Mouse (Mus musculus) heart, postnatal 25 days (tissue): ENCODE data around the gene 3110021N24Rik. TPM values are rescaled to one million over a fixed set of nuclear protein-coding genes. Genes with fewer than 3 reads are reported as not detected.
"Not testable (repeated sequence)": the region's sequence is repeated elsewhere in the genome, so short reads cannot be mapped to it uniquely, and the experiment has no call there.

ENCODE experiments used
- DNase-seq: peaks from one replicate; pipeline ENCODE4 v3.0.0; 2022; ENCODE audit warnings: low spot score
- intact Hi-C: fragments of 180-260 bp; cut with DNase I; formaldehyde crosslinking; loops from one replicate; pipeline ENCODE4 v1.15.1; 2025
- total RNA-seq, 2 experiments: library from RNA; stranded (reverse); gene quantifications; 2 replicates each; pipeline ENCODE4 v1.2.3; 2021

3110021N24Rik gene
- total RNA-seq = under 1 TPM; 0.20 to 0.49 TPM

DNA sequence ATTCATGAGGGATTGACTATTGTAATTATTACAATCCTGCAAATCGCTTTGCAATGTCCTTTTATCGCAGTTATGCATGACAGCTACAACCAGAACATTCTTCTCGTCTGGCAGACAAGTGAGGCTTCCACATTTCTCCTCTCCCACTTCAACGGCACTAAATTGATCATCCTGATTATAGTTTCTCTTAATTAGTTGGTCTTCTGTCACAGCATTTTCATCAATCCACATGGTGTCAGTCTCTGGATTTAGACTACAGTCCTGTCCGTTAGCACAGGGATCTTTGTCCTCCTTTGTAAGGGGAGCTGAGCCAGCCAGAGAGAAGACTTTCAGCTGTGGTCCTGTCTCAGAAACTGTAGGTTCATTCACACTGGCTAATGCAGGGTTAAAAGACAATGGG lies at the start of gene 3110021N24Rik:
Gene 3110021N24Rik, plus strand, starts transcription at position 301 of the 400 bp plus-strand sequence.
- no peak for DNase-seq
- intact Hi-C loops = no loop called here

GRCm38 (mm10) chr4:108686156-108686555 lies 33.3 kb upstream of the 3110021N24Rik start:
- intact Hi-C loops = no loop called here
- DNase-seq = no peak

GRCm38 (mm10) chr4:108687098-108687497 lies 32.4 kb upstream of the 3110021N24Rik start:
- intact Hi-C loops, DNase-seq: not testable (repeated sequence)

DNA sequence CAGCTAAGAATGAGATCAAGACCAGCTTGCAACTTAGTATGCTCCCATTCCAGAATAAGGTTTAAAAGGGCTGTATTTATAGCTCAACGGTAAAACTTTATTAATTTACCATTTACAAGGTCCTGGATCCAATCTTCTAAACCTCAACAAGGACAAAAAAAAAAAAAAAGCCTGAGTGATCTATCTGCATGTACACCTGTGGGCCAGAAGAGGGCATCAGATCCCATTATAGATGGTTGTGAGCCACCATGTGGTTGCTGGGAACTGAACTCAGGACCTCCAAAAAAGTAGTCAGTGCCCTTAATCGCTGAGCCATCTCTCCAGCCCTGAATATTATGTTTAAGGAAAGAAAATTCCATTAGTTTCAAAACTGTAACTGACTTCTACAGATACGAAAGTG lies 29.0 kb upstream of the 3110021N24Rik start:
- no peak for DNase-seq
- intact Hi-C loops = loop anchor here (10.0 kb wide), 1 partner anchor 284 kb away; no protein-coding TSS in a partner anchor

DNA sequence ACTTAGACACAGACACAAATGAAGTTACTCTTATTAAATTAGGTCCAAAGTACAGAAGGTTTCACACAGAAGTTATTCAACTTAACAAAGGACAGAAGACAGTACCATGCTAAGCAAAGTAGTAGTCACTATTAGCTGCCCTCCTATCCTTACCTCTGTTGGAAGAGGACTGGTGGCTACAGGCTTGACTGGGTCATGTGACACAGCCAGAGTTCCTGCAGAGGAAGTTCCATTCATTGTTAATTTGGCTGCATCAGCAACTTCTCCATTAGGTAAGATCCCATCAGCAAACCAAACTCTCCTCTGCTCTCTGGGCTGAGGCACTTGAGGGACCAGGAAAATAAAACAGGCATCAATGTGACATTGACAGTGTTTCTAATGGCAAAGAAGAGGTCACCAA lies 28.0 kb upstream of the 3110021N24Rik start:
- no peak for DNase-seq
- intact Hi-C loops = loop anchor here (10.0 kb wide), 1 partner anchor 283 kb away; no protein-coding TSS in a partner anchor

DNA sequence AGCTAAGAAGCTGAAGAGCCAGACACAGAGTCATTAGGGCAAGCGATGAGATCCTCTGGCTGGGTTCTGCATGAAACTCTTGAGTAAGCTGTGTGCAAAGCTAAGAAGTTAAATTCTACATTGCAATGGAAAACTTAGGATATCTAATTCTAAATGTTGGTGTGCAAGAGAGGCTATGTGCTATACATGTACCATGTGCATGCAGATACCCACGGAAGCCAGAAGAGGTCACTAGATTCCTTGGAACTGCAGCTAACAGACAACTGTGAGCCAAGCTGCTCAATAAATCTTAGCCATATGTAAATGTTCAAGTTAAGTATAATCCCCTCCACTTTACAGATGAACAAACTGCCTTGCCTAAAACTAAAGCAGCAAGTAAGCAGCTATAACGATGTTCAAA lies 22.5 kb upstream of the 3110021N24Rik start:
- intact Hi-C loops = loop anchor here (5.0 to 10.0 kb wide), 3 partner anchors 85 to 278 kb away; partner anchors contain the start of gene Zfyve9
- no peak for DNase-seq

DNA sequence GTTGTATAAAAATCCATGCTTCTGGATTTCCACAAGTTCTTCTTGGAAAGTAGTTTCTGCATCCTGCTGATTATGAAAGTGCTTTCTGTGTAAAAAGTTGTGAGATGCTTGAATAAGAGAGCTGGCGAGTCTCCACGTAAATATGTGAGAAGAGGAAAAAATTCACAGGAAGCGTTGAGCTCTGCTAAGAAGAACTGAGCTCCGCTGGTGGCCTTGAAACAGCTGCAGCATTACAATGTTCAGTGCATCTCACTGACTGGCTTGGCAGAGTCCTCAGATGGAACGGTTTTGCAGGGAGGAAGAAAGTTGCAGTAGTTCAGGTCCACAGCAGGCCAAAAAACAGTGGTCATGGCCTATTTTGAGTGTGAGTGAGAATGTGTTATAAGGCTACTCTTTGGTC lies 11.2 kb upstream of the 3110021N24Rik start:
- DNase-seq = no peak
- intact Hi-C loops = no loop called here

DNA sequence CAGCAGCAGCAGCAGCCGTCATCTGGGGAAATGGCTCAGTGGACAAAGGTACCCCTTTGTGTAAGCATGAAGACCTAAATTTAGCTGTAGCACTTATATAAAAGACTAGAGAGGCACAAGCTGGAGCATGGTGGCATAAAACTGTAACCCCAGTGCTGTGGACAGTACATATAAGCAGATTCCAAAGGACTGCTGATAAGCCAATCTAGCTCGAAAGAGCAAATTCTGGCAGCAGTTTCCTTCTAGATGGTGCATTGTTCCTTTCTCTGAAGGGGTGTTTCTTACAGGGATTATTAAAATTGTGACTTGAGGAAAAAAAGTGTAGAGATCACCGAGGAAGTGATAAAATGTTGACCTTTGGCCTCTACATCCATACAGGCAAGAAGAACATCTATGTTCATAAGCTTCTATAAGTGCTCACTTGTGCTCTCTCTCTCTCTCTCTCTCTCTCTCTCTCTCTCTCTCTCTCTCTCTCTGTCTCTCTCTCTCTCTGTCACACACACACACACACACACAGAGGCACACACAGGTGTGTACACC lies 1.9 kb downstream of the 3110021N24Rik start:
- intact Hi-C loops = no loop called here
- no peak for DNase-seq

GRCm38 (mm10) chr4:108724102-108724501 lies 4.7 kb downstream of the 3110021N24Rik start:
- no peak for DNase-seq
- intact Hi-C loops = no loop called here

DNA sequence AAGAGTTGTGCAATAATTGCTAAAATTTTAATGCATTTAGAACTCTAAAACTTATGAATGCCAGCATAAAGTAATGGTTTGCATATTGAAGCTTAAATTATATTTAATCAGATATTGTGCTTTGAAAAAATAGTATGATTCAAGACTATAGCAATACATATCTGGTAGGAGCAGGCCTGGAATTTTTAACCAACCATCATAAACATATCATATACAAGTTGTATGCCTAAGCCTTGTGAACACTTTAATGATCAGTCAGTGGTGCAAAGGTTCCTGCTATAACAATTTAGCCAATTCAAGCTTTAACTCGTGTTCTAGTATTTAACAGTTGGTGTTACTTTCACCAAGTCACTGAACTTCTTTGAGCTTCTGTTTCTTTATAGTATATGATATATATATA lies 11.0 kb downstream of the 3110021N24Rik start:
- DNase-seq = no peak
- intact Hi-C loops = no loop called here

DNA sequence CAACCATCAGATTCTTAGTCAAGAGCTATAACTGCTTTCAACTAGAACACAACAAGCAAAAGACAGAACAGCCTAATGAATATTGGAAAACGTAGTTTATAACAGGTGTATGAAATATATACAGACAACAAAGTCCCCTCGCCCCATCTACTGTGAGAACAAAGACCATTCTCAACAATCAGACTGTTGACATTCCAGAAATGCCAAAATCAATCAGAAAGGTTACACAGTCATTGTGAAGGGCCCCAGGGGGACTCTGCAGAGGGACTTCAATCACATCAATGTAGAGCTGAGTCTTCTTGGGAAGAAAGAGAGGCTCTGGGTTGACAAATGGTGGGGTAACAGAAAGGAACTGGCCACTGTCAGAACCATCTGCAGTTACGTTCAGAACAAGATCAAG lies 12.1 kb downstream of the 3110021N24Rik start:
- no peak for DNase-seq
- intact Hi-C loops = no loop called here

GRCm38 (mm10) chr4:108746160-108746873 lies 26.9 kb downstream of the 3110021N24Rik start:
- intact Hi-C loops = no loop called here
- no peak for DNase-seq

DNA sequence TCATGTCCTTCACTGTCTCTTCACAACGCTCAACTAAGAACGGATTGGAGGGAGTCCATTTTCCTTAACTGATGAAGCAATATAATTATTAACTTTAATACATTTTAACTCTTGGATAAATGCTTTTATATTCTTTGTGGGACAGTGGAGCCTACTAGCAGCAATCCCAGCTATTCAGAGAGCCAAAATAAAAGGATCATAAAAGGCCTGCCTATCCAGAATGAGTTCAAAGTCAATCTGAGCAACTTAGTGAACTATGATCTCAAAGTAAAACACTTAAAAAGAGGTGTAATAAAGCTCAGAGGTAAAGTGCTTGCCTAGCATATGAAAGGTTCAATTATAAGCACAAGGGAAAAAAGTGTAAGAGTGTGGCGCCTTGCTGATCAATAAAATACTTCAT lies 40.1 kb downstream of the 3110021N24Rik start:
- intact Hi-C loops = no loop called here
- DNase-seq = no peak

DNA sequence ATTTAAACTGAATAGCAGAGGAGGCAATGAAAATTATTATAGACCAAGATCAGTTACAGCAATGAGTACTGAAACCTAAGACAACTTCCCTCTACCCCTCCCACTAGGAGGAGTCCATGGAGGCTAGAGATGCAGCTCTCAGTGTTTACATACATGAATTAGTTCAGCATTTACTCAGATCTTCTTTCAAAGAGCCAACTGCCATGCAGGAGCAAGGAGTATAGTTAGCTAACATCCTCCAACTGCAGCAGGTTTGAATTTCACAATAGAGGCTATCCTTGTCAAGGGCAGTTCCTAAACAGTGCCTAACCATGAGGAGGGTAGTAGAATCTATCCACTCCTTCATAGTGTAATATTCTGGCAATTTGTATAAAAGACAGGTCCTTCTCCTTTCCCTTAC lies 49.1 kb downstream of the 3110021N24Rik start:
- no peak for DNase-seq
- intact Hi-C loops = no loop called here

- intact Hi-C loops = loop anchor here (5.0 kb wide), 1 partner anchor 82 kb away; no protein-coding TSS in a partner anchor
- DNase-seq = no peak
Observed at GRCm38 (mm10) chr4:108779763-108780056, 60.3 kb downstream of the 3110021N24Rik start.

DNA sequence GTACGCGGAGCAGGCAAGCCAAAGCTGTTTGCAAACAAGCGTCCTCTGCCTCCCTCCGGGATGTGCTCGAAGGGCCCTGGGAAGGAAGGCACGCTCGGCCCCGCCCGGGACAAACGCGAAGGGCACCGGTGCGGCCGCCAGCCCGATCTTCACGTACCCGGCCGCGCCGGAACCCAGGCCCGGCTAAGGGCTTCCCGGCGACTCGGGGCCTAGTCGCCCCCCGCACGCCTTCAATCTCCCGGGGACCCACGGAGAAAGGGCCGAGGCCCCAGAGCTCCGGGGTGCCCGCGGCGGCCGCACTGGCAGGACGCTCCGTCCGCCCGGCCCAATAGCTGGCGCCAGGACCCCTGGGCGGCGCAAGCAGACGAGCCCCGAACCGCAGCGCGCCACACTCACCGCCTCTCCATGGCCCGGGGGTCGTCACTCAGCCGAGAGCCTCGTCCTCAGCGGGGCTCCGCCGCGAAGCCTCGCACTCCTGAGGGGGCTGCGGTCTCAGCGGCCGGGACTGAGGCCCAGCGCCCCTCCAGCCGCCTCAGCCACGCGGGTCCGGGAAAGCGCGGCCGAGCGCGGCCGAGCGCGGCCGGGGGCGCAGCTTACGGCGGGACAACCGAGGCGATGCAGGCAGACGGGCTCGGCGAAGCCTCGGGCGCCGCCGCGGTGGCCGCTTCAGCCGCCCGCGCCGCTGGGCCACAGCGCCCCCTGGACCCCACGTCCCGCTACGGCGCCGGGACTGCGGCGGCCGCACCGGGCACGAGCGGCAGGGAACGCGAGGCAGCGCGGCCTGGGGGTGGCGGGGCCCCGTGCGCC lies 60.8 kb downstream of the 3110021N24Rik start, which contains the start of gene Zfyve9:
Gene Zfyve9, minus strand, starts transcription at position 742 of the 807 bp plus-strand sequence.
- intact Hi-C loops = loop anchor here (5.0 kb wide), 1 partner anchor 83 kb away; no protein-coding TSS in a partner anchor
- peak; percentile 74 for DNase-seq

DNA sequence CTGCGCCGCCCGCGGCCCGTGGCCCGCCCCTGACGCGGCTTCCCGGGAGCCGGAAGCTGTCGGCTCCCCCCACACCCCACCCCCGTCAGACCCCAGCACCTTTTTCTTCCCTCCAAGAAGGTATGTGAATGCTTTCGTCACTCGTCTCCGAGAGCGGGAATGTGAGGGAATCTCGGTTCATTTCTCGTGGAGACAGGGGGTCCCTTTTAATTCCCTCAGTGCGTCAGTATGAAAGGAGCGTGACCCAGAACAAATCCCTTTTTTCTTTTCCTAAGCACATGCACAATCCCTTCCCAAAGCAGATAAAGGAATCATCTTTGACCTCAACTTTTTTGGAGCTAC lies 61.4 kb downstream of the 3110021N24Rik start:
- DNase-seq = no peak
- intact Hi-C loops = loop anchor here (5.0 kb wide), 1 partner anchor 84 kb away; no protein-coding TSS in a partner anchor

GRCm38 (mm10) chr4:108781596-108781995 lies 62.1 kb downstream of the 3110021N24Rik start:
- no peak for DNase-seq
- intact Hi-C loops = loop anchor here (5.0 kb wide), 1 partner anchor 84 kb away; no protein-coding TSS in a partner anchor

GRCm38 (mm10) chr4:108782421-108783085 lies 63.1 kb downstream of the 3110021N24Rik start:
- intact Hi-C loops = loop anchor here (5.0 kb wide), 1 partner anchor 85 kb away; no protein-coding TSS in a partner anchor
- DNase-seq = no peak
